Comparison of ENCODE assay signal across 8 mouse cellular contexts in genomic region chr7:30533941-30534632, GRCm38 (mm10). TPM values are rescaled to one million over a fixed set of nuclear protein-coding genes. Genes with fewer than 3 reads are reported as not detected.
DNase-seq lines count a peak whose midpoint lies in the region; ATAC-seq and TF ChIP-seq lines count a peak whose summit lies in the region.

No protein-coding gene starts in this region.

- no peaks in the 10 kb centered on the region for H3K79me2 ChIP-seq in myocyte (ENCODE audit: control insufficient read depth, insufficient read depth)

- peak overlapping the region; percentile 87 for H3K4me3 ChIP-seq in erythroblast, embryonic 14.5 days (replicated peaks)
- H3K4me3 ChIP-seq in spleen, adult 2 months (ENCODE audit: extremely low read depth, insufficient read depth, insufficient read length), result peak overlapping the region; percentile 69
- peak overlapping the region; percentile 83 for H3K4me3 ChIP-seq in hindbrain, postnatal 0 days (ENCODE audit: low read length)
- H3K4me3 ChIP-seq in myocyte, result peak overlapping the region; percentile 38

- peaks cover 53% of the 10 kb centered on the region for H3K4me1 ChIP-seq in erythroblast, embryonic 14.5 days (ENCODE audit: control insufficient read depth)
- no peaks in the 10 kb centered on the region; the same call in 1 of the 2 replicates for H3K4me1 ChIP-seq in spleen, adult 2 months (ENCODE audit: control insufficient read depth, insufficient read depth, insufficient read length)
- H3K4me1 ChIP-seq in hindbrain, postnatal 0 days (ENCODE audit: insufficient read depth, low read length), result peaks cover 22% of the 10 kb centered on the region

- no peak for TF ChIP-seq CTCF in spleen, adult 2 months (IDR thresholded peaks at IDR 0.05; ENCODE audit: extremely low read depth, insufficient read depth, insufficient read length, insufficient replicate concordance)
- TF ChIP-seq CTCF in hindbrain, postnatal 0 days (IDR thresholded peaks at IDR 0.05; ENCODE audit: low read depth), result no peak

- no peaks in the 10 kb centered on the region for H3K9me3 ChIP-seq in erythroblast, embryonic 14.5 days (ENCODE audit: control insufficient read depth, low read length)
- no peaks in the 10 kb centered on the region for H3K9me3 ChIP-seq in hindbrain, postnatal 0 days (ENCODE audit: low read length)

- peaks cover 6% of the 10 kb centered on the region; the same call in 1 of the 2 replicates for H3K27me3 ChIP-seq in erythroblast, embryonic 14.5 days (ENCODE audit: control insufficient read depth)
- H3K27me3 ChIP-seq in spleen, adult 2 months (ENCODE audit: control insufficient read depth, insufficient read depth, low read length), result no peaks in the 10 kb centered on the region
- no peaks in the 10 kb centered on the region for H3K27me3 ChIP-seq in hindbrain, postnatal 0 days (ENCODE audit: insufficient read depth, low read length)
- H3K27me3 ChIP-seq in myocyte (ENCODE audit: control insufficient read depth, insufficient read depth, insufficient read length), result no peaks in the 10 kb centered on the region

- DNase-seq in spleen, adult 2 months (ENCODE audit: low read depth in 1 of 2, low spot score in 2 of 2), result peak in 1 of 2 experiments; percentile 16
- DNase-seq in spleen, postnatal 36 days (ENCODE audit: low spot score in 2 of 2), result no peak
- peak; percentile 44 for DNase-seq in hindbrain, postnatal 0 days (ENCODE audit: low spot score)
- no peak for DNase-seq in T-cell, adult 2 months (ENCODE audit: low spot score)
- DNase-seq in spleen, adult 18-20 months, result no peak

- no peak overlapping the region for H3K27ac ChIP-seq in spleen, adult 2 months (ENCODE audit: insufficient read depth, low read length)
- H3K27ac ChIP-seq in hindbrain, postnatal 0 days, result peak overlapping the region; percentile 94

- peak overlapping the region; percentile 84 for H3K9ac ChIP-seq in hindbrain, postnatal 0 days (replicated peaks; ENCODE audit: low read length)

- no peak for ATAC-seq in erythroblast, adult 5-6 weeks (replicated peaks; ENCODE audit: low FRiP score, poor library complexity, severe bottlenecking)
- peak; percentile 27 for ATAC-seq in hindbrain, postnatal 0 days

- TF ChIP-seq POLR2A in spleen, adult 2 months (IDR thresholded peaks at IDR 0.05; ENCODE audit: low read depth, low read length), result no peak
- no peak for TF ChIP-seq POLR2A in myocyte (IDR thresholded peaks at IDR 0.05; ENCODE audit: insufficient read length, low read depth)

- peak overlapping the region; percentile 75 for H3K4me2 ChIP-seq in hindbrain, postnatal 0 days (ENCODE audit: low read depth, low read length)
- H3K4me2 ChIP-seq in myocyte (ENCODE audit: low read depth), result peak overlapping the region; percentile 69

- peaks cover 47% of the 10 kb centered on the region for H3K36me3 ChIP-seq in erythroblast, embryonic 14.5 days (ENCODE audit: control insufficient read depth)
- H3K36me3 ChIP-seq in spleen, adult 2 months (ENCODE audit: control insufficient read depth, insufficient read depth, low read length), result 0 out of 2 replicates have a peak, but pooled peaks cover 3% of the 10 kb centered on the region
- H3K36me3 ChIP-seq in hindbrain, postnatal 0 days (ENCODE audit: insufficient read depth, low read length), result peaks cover 26% of the 10 kb centered on the region
- H3K36me3 ChIP-seq in myocyte (ENCODE audit: control insufficient read depth, insufficient read depth), result peaks cover 9% of the 10 kb centered on the region

- 38% methylated on average over 24 of the region's 26 CpGs for WGBS in spleen, adult 2 months
- 2% methylated on average over 20 of the region's 26 CpGs for WGBS in hindbrain, postnatal 0 days

- H3ac ChIP-seq in myocyte (ENCODE audit: control insufficient read depth, insufficient read length), result peak overlapping the region; percentile 58

TF ChIP-seq in myocyte, 11 proteins besides CTCF, POLR2A, EP300 and RAD21:
- TF ChIP-seq TCF3 (IDR thresholded peaks at IDR 0.05; ENCODE audit: insufficient read length, low read depth) (no peak), REST (IDR thresholded peaks at IDR 0.05; ENCODE audit: insufficient read depth, insufficient read length) (no peak), TCF12 (IDR thresholded peaks at IDR 0.05; ENCODE audit: insufficient read depth, poor library complexity, severe bottlenecking) (no peak), MYOG (IDR thresholded peaks at IDR 0.05; ENCODE audit: control insufficient read depth in 1 of 3, insufficient read depth in 1 of 3, insufficient read length in 2 of 3, low read depth in 2 of 3) (no peak), MAX (IDR thresholded peaks at IDR 0.05; ENCODE audit: low read depth) (no peak), E2F4 (IDR thresholded peaks at IDR 0.05; ENCODE audit: insufficient read depth) (no peak), SRF (IDR thresholded peaks at IDR 0.05; ENCODE audit: control insufficient read depth, insufficient read length, low read depth) (no peak), POLR2AphosphoS2 (IDR thresholded peaks at IDR 0.05; ENCODE audit: insufficient read length, low read depth) (no peak), CEBPB (IDR thresholded peaks at IDR 0.05; ENCODE audit: insufficient read depth, poor library complexity, severe bottlenecking) (no peak), MYOD1 (IDR thresholded peaks at IDR 0.05; ENCODE audit: control insufficient read depth in 1 of 3, insufficient read length in 2 of 3, low read depth in 2 of 3) (no peak), USF1 (IDR thresholded peaks at IDR 0.05; ENCODE audit: low read depth) (no peak)

RNA-seq across cellular contexts. Expression of gene Arhgap33, which starts 0.8 kb away (rescaled TPM):
- polyA plus RNA-seq in erythroblast, embryonic 14.5 days (2012), result 11.7 and 13.0 TPM in 2 replicates
- 5.0 and 6.7 TPM in 2 replicates for total RNA-seq in erythroblast, adult 5-6 weeks (2015; ENCODE audit: low replicate concordance)
- total RNA-seq in erythroblast, adult 5-6 weeks (2017; ENCODE audit: low replicate concordance), result 9.5 and 9.6 TPM in 2 replicates
- 18.4 and 26.5 TPM in 2 replicates for polyA plus RNA-seq in spleen, adult 2 months (2012; rRNA removed)
- 55.7 and 59.7 TPM in 2 replicates for total RNA-seq in hindbrain, postnatal 0 days (2014; rRNA removed)
- 64.8 and 73.1 TPM in 2 replicates for polyA plus RNA-seq in hindbrain, postnatal 0 days (2015; fragmentation: Nextera tagmentation; extraction: Ambion mirVana)
- polyA plus RNA-seq in myocyte (2012; fragmentation: generic; extraction: Trizol), result 8.7 TPM

RNA-seq across cellular contexts. Expression of gene Hspb6, which starts 17.9 kb away (rescaled TPM):
- polyA plus RNA-seq in erythroblast, embryonic 14.5 days (2012), result 3.7 and 6.8 TPM in 2 replicates
- total RNA-seq in erythroblast, adult 5-6 weeks (2015; ENCODE audit: low replicate concordance), result 6.3 and 19.4 TPM in 2 replicates
- total RNA-seq in erythroblast, adult 5-6 weeks (2017; ENCODE audit: low replicate concordance), result 2.2 and 3.9 TPM in 2 replicates
- 10.7 and 12.1 TPM in 2 replicates for polyA plus RNA-seq in spleen, adult 2 months (2012; rRNA removed)
- total RNA-seq in hindbrain, postnatal 0 days (2014; rRNA removed), result 5.6 and 6.4 TPM in 2 replicates
- polyA plus RNA-seq in hindbrain, postnatal 0 days (2015; fragmentation: Nextera tagmentation; extraction: Ambion mirVana), result 15.8 and 16.3 TPM in 2 replicates
- polyA plus RNA-seq in myocyte (2012; fragmentation: generic; extraction: Trizol), result 27.8 TPM

RNA-seq across cellular contexts. Expression of gene Proser3, which starts 18.0 kb away (rescaled TPM):
- polyA plus RNA-seq in erythroblast, embryonic 14.5 days (2012), result 1.9 and 2.3 TPM in 2 replicates
- total RNA-seq in erythroblast, adult 5-6 weeks (2015; ENCODE audit: low replicate concordance), result 0.38 and 2.1 TPM in 2 replicates
- 0.77 and 4.6 TPM in 2 replicates for total RNA-seq in erythroblast, adult 5-6 weeks (2017; ENCODE audit: low replicate concordance)
- 8.5 and 10.8 TPM in 2 replicates for polyA plus RNA-seq in spleen, adult 2 months (2012; rRNA removed)
- total RNA-seq in hindbrain, postnatal 0 days (2014; rRNA removed), result 13.1 and 14.0 TPM in 2 replicates
- 3.0 and 3.1 TPM in 2 replicates for polyA plus RNA-seq in hindbrain, postnatal 0 days (2015; fragmentation: Nextera tagmentation; extraction: Ambion mirVana)
- polyA plus RNA-seq in myocyte (2012; fragmentation: generic; extraction: Trizol), result 3.8 TPM

RNA-seq across cellular contexts. Expression of gene Lin37, which starts 25.6 kb away (rescaled TPM):
- polyA plus RNA-seq in erythroblast, embryonic 14.5 days (2012), result 14.5 and 17.0 TPM in 2 replicates
- total RNA-seq in erythroblast, adult 5-6 weeks (2015; ENCODE audit: low replicate concordance), result 48.0 and 55.0 TPM in 2 replicates
- total RNA-seq in erythroblast, adult 5-6 weeks (2017; ENCODE audit: low replicate concordance), result 7.8 and 8.9 TPM in 2 replicates
- polyA plus RNA-seq in spleen, adult 2 months (2012; rRNA removed), result 34.9 and 36.4 TPM in 2 replicates
- 14.3 and 21.0 TPM in 2 replicates for total RNA-seq in hindbrain, postnatal 0 days (2014; rRNA removed)
- 45.0 and 48.0 TPM in 2 replicates for polyA plus RNA-seq in hindbrain, postnatal 0 days (2015; fragmentation: Nextera tagmentation; extraction: Ambion mirVana)
- polyA plus RNA-seq in myocyte (2012; fragmentation: generic; extraction: Trizol), result 55.3 TPM

RNA-seq across cellular contexts. Expression of gene U2af1l4, which starts 29.0 kb away (rescaled TPM):
- 5.6 and 7.7 TPM in 2 replicates for polyA plus RNA-seq in erythroblast, embryonic 14.5 days (2012)
- 3.5 and 30.1 TPM in 2 replicates for total RNA-seq in erythroblast, adult 5-6 weeks (2015; ENCODE audit: low replicate concordance)
- total RNA-seq in erythroblast, adult 5-6 weeks (2017; ENCODE audit: low replicate concordance), result 30.0 and 39.4 TPM in 2 replicates
- 31.6 and 36.5 TPM in 2 replicates for polyA plus RNA-seq in spleen, adult 2 months (2012; rRNA removed)
- total RNA-seq in hindbrain, postnatal 0 days (2014; rRNA removed), result 41.7 and 53.4 TPM in 2 replicates
- polyA plus RNA-seq in hindbrain, postnatal 0 days (2015; fragmentation: Nextera tagmentation; extraction: Ambion mirVana), result 103 and 104 TPM in 2 replicates
- polyA plus RNA-seq in myocyte (2012; fragmentation: generic; extraction: Trizol), result 72.3 TPM
